Mouse (Mus musculus): Measurements from ENCODE around the gene AL732309.1.

- TF ChIP-seq CTCF (IDR thresholded peaks at IDR 0.05; ENCODE audit: low read depth, low read length) (no peak), POLR2A (IDR thresholded peaks at IDR 0.05; ENCODE audit: borderline replicate concordance, low read depth, low read length) (no peak)
Observed at GRCm38 (mm10) chr2:25261870-25262269, 15.2 kb upstream of the AL732309.1 start.

Measured in bone marrow macrophage, adult 2 months (primary cell).